Mouse (Mus musculus): ENCODE data around the gene Btn1a1. TPM values are rescaled to one million over a fixed set of nuclear protein-coding genes. Genes with fewer than 3 reads are reported as not detected.

Btn1a1 gene
- total and polyA plus RNA-seq, 2 experiments from 2014 or later = 0.18 TPM; not detected in 1

GRCm38 (mm10) chr13:23431351-23431771, 34.3 kb downstream of the Btn1a1 start:
- peak; percentile 86 for DNase-seq (ENCODE audit: low spot score)
- Histone ChIP-seq H3K27me3 (ENCODE audit: control insufficient read depth, insufficient read depth, low read length) (no peaks in the 10 kb centered on the region), H3K4me2 (ENCODE audit: low read depth, low read length) (peak overlapping the region; percentile 63), H3K36me3 (replicated peaks; ENCODE audit: control insufficient read depth, insufficient read depth, low read length) (no peaks in the 10 kb centered on the region), H3K9me3 (replicated peaks; ENCODE audit: control insufficient read depth, low read length) (no peaks in the 10 kb centered on the region), H3K4me1 (ENCODE audit: control insufficient read depth, insufficient read depth) (peaks cover 12% of the 10 kb centered on the region), H3K9ac (replicated peaks; ENCODE audit: low read depth, low read length) (peak overlapping the region; percentile 74), H3K27ac (ENCODE audit: low read depth) (peak overlapping the region; percentile 97), H3K4me3 (ENCODE audit: low read depth, low read length) (peak overlapping the region; percentile 66)
- TF ChIP-seq EP300 (IDR thresholded peaks at IDR 0.05; ENCODE audit: low read depth) = peak; percentile 74
- TF ChIP-seq CTCF (IDR thresholded peaks at IDR 0.05; ENCODE audit: low read depth) = no peak
- ATAC-seq (ENCODE audit: insufficient read depth, low read depth) = peak; percentile 50
- 1% methylated on average over 15 of the region's 15 CpGs for WGBS

DNA sequence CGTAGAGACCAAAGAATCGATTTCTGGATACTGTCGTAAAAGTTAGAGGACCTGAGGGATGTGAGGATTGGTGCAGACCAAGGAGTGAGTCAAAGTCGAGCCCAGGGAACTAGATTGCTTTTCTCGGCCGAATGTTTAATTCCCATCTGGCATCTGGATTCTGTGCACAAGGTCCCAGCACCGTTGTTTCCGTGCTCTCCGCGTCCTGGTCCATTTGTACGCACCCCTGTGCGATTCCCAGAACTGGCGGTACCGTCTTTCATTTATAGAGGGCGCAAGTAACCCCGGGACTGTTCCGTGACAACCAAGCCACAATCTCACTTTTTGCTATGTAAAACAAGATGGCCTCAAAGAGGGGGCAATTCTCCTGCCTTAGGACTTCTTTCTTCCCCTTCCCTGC, 35.0 kb downstream of the Btn1a1 start:
- under 1% methylated on average over 17 of the region's 17 CpGs for WGBS
- TF ChIP-seq EP300 (IDR thresholded peaks at IDR 0.05; ENCODE audit: low read depth) (no peak; the same call in 1 of the 2 replicates), CTCF (IDR thresholded peaks at IDR 0.05; ENCODE audit: low read depth) (peak; percentile 51)
- H3K36me3 ChIP-seq (replicated peaks; ENCODE audit: control insufficient read depth, insufficient read depth, low read length) = no peaks in the 10 kb centered on the region
- peak overlapping the region; percentile 66 for H3K4me3 ChIP-seq (ENCODE audit: low read depth, low read length)
- H3K9me3 ChIP-seq (replicated peaks; ENCODE audit: control insufficient read depth, low read length) = no peaks in the 10 kb centered on the region
- peak overlapping the region; percentile 74 for H3K9ac ChIP-seq (replicated peaks; ENCODE audit: low read depth, low read length)
- peak; percentile 65 for ATAC-seq (ENCODE audit: insufficient read depth, low read depth)
- peak overlapping the region; percentile 97 for H3K27ac ChIP-seq (ENCODE audit: low read depth)
- peak overlapping the region; percentile 63 for H3K4me2 ChIP-seq (ENCODE audit: low read depth, low read length)
- H3K4me1 ChIP-seq (ENCODE audit: control insufficient read depth, insufficient read depth) = peaks cover 12% of the 10 kb centered on the region
- DNase-seq (ENCODE audit: low spot score) = peak; percentile 88
- no peaks in the 10 kb centered on the region for H3K27me3 ChIP-seq (ENCODE audit: control insufficient read depth, insufficient read depth, low read length)

- peak overlapping the region; percentile 63 for H3K4me2 ChIP-seq (ENCODE audit: low read depth, low read length)
- DNase-seq (ENCODE audit: low spot score) (peak; percentile 16), ATAC-seq (ENCODE audit: insufficient read depth, low read depth) (no peak)
- 26% methylated on average over 10 of the region's 10 CpGs for WGBS
- peak overlapping the region; percentile 74 for H3K9ac ChIP-seq (replicated peaks; ENCODE audit: low read depth, low read length)
- H3K4me3 ChIP-seq (ENCODE audit: low read depth, low read length) = peak overlapping the region; percentile 66
- H3K9me3 ChIP-seq (replicated peaks; ENCODE audit: control insufficient read depth, low read length) = no peaks in the 10 kb centered on the region
- H3K27me3 ChIP-seq (ENCODE audit: control insufficient read depth, insufficient read depth, low read length) = no peaks in the 10 kb centered on the region
- H3K27ac ChIP-seq (ENCODE audit: low read depth) = peak overlapping the region; percentile 97
- H3K36me3 ChIP-seq (replicated peaks; ENCODE audit: control insufficient read depth, insufficient read depth, low read length) = no peaks in the 10 kb centered on the region
- peaks cover 12% of the 10 kb centered on the region for H3K4me1 ChIP-seq (ENCODE audit: control insufficient read depth, insufficient read depth)
- TF ChIP-seq CTCF (IDR thresholded peaks at IDR 0.05; ENCODE audit: low read depth) (no peak), EP300 (IDR thresholded peaks at IDR 0.05; ENCODE audit: low read depth) (no peak)
These were observed 35.8 kb downstream of the Btn1a1 start for GRCm38 (mm10) chr13:23429771-23430380.

DNA sequence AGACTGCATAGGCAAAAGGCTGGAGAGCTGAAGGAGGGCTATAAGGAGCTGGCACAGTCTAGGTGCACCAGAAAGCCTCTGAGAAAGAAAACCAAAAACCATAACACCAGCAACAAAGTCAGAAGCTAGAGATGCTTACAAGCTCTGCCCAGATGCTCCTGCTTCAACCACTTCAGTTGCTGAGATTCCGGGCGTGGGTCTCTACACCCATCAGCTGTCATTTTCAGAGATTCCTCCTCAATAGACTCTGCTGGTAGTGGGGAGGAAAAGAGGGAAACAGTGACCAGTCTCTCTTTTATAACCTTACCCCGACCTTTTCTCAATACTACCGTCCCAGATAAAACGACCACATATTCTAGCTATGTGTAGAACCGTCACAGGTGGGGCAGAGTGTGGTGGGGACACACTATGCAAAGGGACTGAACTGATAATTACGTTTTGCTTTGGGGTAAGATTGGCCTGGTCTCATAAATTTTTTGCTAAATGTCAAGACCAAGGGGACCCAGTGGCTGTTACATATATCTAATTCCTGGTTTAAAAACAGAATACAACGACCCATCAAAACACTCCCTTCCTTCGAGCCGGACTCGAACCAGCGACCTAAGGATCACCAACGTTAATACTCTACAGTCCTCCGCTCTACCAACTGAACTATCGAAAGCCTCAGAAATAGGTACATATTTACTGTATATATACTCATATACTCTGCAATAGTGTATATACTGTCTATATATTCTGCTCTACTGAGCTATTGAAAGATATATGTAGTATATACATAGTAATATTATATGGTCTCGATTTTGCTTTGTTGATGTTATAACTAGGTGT, 37.3 kb downstream of the Btn1a1 start:
- Histone ChIP-seq H3K4me2 (ENCODE audit: low read depth, low read length) (no peak overlapping the region), H3K4me3 (ENCODE audit: low read depth, low read length) (no peak overlapping the region)
- no peak for ATAC-seq (ENCODE audit: insufficient read depth, low read depth)

GRCm38 (mm10) chr13:23427401-23427910, 38.2 kb downstream of the Btn1a1 start:
- no peak for DNase-seq (ENCODE audit: low spot score)
- TF ChIP-seq EP300 (IDR thresholded peaks at IDR 0.05; ENCODE audit: low read depth) = no peak
- TF ChIP-seq CTCF (IDR thresholded peaks at IDR 0.05; ENCODE audit: low read depth) = no peak
- Histone ChIP-seq H3K4me1 (ENCODE audit: control insufficient read depth, insufficient read depth) (peaks cover 19% of the 10 kb centered on the region), H3K9me3 (replicated peaks; ENCODE audit: control insufficient read depth, low read length) (no peaks in the 10 kb centered on the region), H3K9ac (replicated peaks; ENCODE audit: low read depth, low read length) (no peak overlapping the region), H3K4me2 (ENCODE audit: low read depth, low read length) (no peak overlapping the region), H3K4me3 (ENCODE audit: low read depth, low read length) (no peak overlapping the region), H3K27me3 (ENCODE audit: control insufficient read depth, insufficient read depth, low read length) (no peaks in the 10 kb centered on the region), H3K36me3 (replicated peaks; ENCODE audit: control insufficient read depth, insufficient read depth, low read length) (no peaks in the 10 kb centered on the region), H3K27ac (ENCODE audit: low read depth) (no peak overlapping the region)
- no peak for ATAC-seq (ENCODE audit: insufficient read depth, low read depth)
- WGBS = 57% methylated on average over 10 of the region's 10 CpGs

More for the DNA sequence above, 37.3 kb downstream of the Btn1a1 start:
- no peaks in the 10 kb centered on the region for H3K36me3 ChIP-seq (replicated peaks; ENCODE audit: control insufficient read depth, insufficient read depth, low read length)
- no peaks in the 10 kb centered on the region for H3K9me3 ChIP-seq (replicated peaks; ENCODE audit: control insufficient read depth, low read length)
- DNase-seq (ENCODE audit: low spot score) = no peak
- peaks cover 12% of the 10 kb centered on the region for H3K4me1 ChIP-seq (ENCODE audit: control insufficient read depth, insufficient read depth)
- TF ChIP-seq CTCF (IDR thresholded peaks at IDR 0.05; ENCODE audit: low read depth) (no peak), EP300 (IDR thresholded peaks at IDR 0.05; ENCODE audit: low read depth) (no peak)
- H3K9ac ChIP-seq (replicated peaks; ENCODE audit: low read depth, low read length) = no peak overlapping the region
- H3K27ac ChIP-seq (ENCODE audit: low read depth) = no peak overlapping the region
- WGBS = 65% methylated on average over 16 of the region's 16 CpGs
- no peaks in the 10 kb centered on the region for H3K27me3 ChIP-seq (ENCODE audit: control insufficient read depth, insufficient read depth, low read length)
